Mouse (Mus musculus) B cell, adult 62 days (primary cell): Measurements from ENCODE around the gene Paox. TPM values are rescaled to one million over a fixed set of nuclear protein-coding genes. Genes with fewer than 3 reads are reported as not detected.

Experiments used
- total RNA-seq: library from RNA; stranded (reverse); gene quantifications from 4 replicates; pipeline ENCODE4 v1.2.4, GENCODE M21; 2023

The Paox gene
- total RNA-seq = 3.1 to 4.2 TPM (median 3.5 TPM) in 4 replicates

GRCm38 (mm10) chr7:140115583-140116328 lies at the start of gene Paox:
Gene Paox (plus strand): TSS chr7:140115799.

GRCm38 (mm10) chr7:140082242-140082678 lies 33.3 kb upstream of the Paox start, which contains the start of gene Caly:
Gene Caly (minus strand): TSS chr7:140082548.

GRCm38 (mm10) chr7:140092924-140093528 lies 22.6 kb upstream of the Paox start, which contains the start of gene Prap1:
Gene Prap1 (plus strand): TSS chr7:140093395.

GRCm38 (mm10) chr7:140101993-140102860 lies 13.4 kb upstream of the Paox start, which contains the start of gene Fuom:
Gene Fuom (minus strand): TSS chr7:140102441.

GRCm38 (mm10) chr7:140116329-140117054 lies 893 bp downstream of the Paox start, which contains the start of gene Echs1:
Gene Echs1 (minus strand): TSS chr7:140116476.

GRCm38 (mm10) chr7:140137135-140138020 lies 21.8 kb downstream of the Paox start, which contains the start of gene Mtg1:
Gene Mtg1 (plus strand): TSS chr7:140137564.

GRCm38 (mm10) chr7:140154218-140154927 lies 38.8 kb downstream of the Paox start, which contains the start of gene Sprn:
Gene Sprn (minus strand): TSS chr7:140154877.

GRCm38 (mm10) chr7:140164664-140165063 lies 49.1 kb downstream of the Paox start, which contains the start of gene Olfr522:
Gene Olfr522 (minus strand): TSS chr7:140164764.

GRCm38 (mm10) chr7:140172936-140173335 lies 57.3 kb downstream of the Paox start, which contains the start of gene Olfr523:
Gene Olfr523 (plus strand): TSS chr7:140173217.

Other genes starting within 250 kb of the Paox start
- not detected in 4 replicates for gene Kndc1, start 221.1 kb upstream of the Paox start, total RNA-seq
- 0.63 to 1.3 TPM (median 0.89 TPM) in 4 replicates for gene Utf1, start 172.0 kb upstream of the Paox start, total RNA-seq
- not detected in 4 replicates for gene 6430531B16Rik, start 137.0 kb upstream of the Paox start, total RNA-seq
- 1.6 to 4.4 TPM (median 3.1 TPM) in 4 replicates for gene Adam8, start 123.2 kb upstream of the Paox start, total RNA-seq
- gene Zfp511, start 79.4 kb upstream of the Paox start, total RNA-seq = 34.0 to 41.3 TPM (median 38.2 TPM) in 4 replicates
- 32.0 to 37.6 TPM (median 35.1 TPM) in 4 replicates for gene Tubgcp2, start 79.1 kb upstream of the Paox start, total RNA-seq
- gene Msx3, start 66.7 kb upstream of the Paox start, total RNA-seq = not detected in 4 replicates
- not detected in 4 replicates for gene Caly, start 33.3 kb upstream of the Paox start, total RNA-seq
- gene Prap1, start 22.4 kb upstream of the Paox start, total RNA-seq = not detected in 4 replicates
- gene Fuom, start 13.4 kb upstream of the Paox start, total RNA-seq = 1.8 to 5.3 TPM (median 4.0 TPM) in 4 replicates
- 22.1 to 27.3 TPM (median 23.2 TPM) in 4 replicates for gene Echs1, start 677 bp downstream of the Paox start, total RNA-seq
- gene Mtg1, start 21.8 kb downstream of the Paox start, total RNA-seq = 11.6 to 23.1 TPM (median 20.5 TPM) in 4 replicates
- gene Sprn, start 39.1 kb downstream of the Paox start, total RNA-seq = not detected in 4 replicates
- gene Olfr522, start 49.0 kb downstream of the Paox start, total RNA-seq = not detected in 4 replicates
- not detected in 4 replicates for gene Olfr523, start 57.4 kb downstream of the Paox start, total RNA-seq
- gene Olfr524, start 90.2 kb downstream of the Paox start, total RNA-seq = not detected in 4 replicates
- not detected in 4 replicates for gene Cd163l1, start 102.5 kb downstream of the Paox start, total RNA-seq
- not detected in 4 replicates for gene 5830411N06Rik, start 131.5 kb downstream of the Paox start, total RNA-seq
- gene Olfr525, start 205.1 kb downstream of the Paox start, total RNA-seq = not detected in 4 replicates
- not detected in 4 replicates for gene Olfr527, start 218.2 kb downstream of the Paox start, total RNA-seq
- gene Olfr60, start 245.9 kb downstream of the Paox start, total RNA-seq = not detected in 4 replicates